Mouse (Mus musculus) lung, adult 18-20 months (tissue): Measurements from ENCODE around the gene Hs2st1.
A peak's percentile ranks its signal among the peaks of the same experiment; 100 is the strongest.
"Not testable (repeated sequence)": the region's sequence is repeated elsewhere in the genome, so short reads cannot be mapped to it uniquely, and the experiment has no call there.

Experiments
- DNase-seq, 2 experiments: peaks; one replicate each; pipeline ENCODE4 v3.0.0; 2022; ENCODE audit warnings: mixed read lengths in 2 of 2

The Hs2st1 gene

DNA sequence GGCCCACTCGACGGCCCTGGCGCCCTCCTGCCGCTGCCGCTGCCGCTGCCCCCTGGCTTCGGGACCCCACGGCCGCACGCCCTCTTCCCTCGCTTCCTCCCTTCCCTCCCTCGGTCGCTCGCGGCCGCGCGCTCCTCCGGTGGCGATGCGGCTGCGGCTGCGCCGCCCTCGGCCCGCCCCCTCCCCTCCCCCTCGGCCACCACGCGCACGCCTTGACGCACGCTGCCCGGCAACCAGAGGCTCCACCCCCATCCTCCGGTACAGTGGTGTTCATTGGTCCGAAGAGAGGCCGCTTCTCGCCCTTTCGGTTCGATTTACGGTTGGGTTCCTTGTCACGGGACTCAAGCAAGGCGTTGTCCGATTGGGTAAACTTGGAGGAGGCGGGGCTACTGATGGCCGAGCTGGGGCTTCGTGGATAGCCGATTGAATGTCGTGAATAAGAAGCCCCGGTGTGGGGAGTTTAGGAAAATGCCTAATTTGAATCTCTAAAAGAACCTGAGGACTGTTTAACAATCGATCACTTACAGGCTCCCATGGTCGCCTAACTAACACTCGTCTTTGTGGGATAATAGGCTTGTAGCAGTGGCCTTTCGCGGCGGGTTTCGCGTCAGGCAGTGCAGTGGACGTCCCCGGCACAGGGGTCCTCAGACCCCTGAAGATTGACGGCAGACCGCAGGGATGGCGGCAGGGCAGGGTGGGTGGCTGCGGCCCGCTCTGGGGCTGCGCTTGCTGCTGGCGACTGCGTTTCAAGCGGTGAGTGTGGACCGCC lies at the start of gene Hs2st1, which contains the start of gene Selenof:
Hs2st1 (minus strand) TSS at position 135 of the 769 bp plus-strand sequence.
Selenof (plus strand) TSS at position 258 of the 769 bp plus-strand sequence.
- DNase-seq = peak; percentile 99

DNA sequence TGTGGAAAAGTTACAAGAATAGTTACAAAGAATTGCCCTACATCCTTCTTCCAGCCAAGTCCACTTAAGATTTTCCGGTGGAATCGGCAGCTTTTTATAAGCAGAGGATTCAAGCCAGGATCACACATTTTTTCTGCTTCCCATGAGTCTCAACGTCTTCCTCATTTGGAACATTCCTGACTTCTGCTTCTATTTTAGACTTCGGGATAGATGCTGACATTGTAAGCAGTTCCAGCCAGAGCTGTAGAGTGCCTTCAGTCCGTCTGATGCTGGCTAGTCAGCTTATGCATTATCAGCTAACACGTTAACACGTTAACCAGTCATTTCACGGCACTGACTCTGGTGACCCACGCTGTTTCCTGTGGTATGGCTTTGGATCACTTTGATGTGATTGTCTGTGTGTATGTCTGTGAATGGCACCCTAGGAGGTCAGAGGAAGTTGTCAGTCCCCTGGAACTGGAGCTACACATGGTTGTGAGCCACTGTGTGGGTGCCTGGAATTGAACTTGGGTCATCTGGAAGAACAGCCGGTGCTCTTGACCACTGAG lies 47.7 kb upstream of the Hs2st1 start:
- DNase-seq = no peak

DNA sequence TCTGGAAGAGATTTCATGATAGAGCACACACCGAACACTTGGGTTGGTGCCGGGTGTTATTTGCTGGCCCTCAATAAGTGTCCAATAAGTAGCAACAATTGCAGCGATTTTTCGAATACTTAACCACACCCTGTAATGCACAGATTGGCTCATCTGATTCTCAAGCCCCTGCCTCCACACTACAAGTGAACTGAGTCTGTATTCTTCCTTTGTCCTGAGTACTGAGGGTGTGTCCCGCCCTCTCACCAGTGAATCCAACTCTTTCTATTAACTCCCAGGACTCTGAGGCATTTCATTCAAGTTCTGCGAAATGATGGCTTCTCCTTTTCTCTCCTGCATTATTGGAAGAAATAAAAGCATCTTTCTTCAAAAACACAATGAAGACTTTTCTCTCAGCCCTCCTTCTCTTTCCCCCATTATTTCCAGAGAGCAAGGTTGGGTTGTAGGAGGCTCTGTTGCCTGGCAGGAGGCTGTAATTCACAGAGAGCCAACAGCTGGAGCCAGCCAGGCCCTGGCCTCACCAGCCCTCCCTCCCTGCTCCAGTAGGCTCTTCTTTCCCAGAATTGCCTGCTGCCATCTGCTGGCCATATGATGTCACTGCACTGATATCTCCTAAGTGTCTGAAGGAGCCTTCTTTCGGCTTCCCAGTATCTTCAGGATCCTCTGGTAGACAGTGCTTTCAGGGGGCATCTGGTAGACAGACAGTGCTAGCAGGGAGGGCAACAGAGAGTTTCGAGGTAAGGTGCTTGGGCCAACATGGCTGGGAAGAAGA lies 46.9 kb upstream of the Hs2st1 start:
- DNase-seq = peak; percentile 82 to 83

DNA sequence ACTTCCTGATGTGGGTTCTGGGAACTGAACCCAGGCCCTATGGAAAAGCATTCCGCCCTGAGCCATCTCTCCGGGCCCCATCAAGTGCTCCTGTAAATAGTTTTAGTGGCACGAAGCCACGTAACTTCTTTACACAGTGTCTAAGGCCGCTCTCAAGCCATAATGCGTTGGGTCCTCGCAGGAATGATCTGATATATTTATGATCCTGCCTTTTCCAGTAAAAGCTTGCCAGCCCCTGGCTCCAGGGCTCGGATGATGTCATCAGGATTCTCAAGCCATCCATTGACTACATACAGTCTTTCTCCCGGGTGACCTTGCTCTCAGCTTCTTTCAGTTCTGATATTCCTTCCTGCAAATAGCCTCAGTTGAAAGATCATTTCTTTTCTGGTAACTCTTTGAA lies 45.5 kb upstream of the Hs2st1 start:
- no peak for DNase-seq

DNA sequence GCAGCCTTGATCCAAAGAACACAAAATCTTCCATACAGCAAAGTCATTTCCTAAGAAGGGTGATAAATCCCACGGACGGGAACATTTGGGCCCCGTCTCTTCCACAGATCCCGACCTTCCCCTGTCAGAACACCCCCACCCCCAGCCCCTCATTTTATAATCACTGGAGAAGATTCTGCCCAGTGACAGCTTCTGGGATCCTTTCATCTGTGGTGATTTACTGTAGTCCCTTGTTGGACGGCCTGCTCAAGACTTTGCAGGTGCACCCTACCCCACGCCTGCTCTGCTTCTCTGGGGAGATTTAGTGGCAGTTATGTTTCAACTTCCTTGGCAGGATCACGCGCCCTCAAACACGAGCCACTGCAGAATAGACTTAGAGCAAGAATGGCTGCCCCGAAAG lies 44.7 kb upstream of the Hs2st1 start:
- DNase-seq = no peak

DNA sequence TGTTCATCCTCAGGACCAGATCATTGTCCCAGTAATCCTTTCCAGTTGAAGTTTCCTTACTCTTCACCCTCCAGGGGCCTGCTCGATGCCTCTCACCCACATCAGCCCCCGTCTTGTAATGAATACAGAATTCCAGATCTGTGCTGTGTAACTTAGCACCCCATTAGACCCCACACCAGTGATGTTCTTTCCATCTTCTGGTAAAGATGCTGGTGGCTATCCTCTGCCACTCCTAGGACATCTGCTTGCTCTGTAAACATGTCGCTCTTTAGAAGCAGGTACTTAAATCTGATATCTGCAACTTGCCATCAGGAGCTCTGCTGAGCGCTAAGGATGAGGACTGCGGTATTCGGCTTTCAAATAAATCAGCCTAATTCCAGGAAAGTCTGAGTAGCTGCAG lies 44.3 kb upstream of the Hs2st1 start:
- no peak for DNase-seq

DNA sequence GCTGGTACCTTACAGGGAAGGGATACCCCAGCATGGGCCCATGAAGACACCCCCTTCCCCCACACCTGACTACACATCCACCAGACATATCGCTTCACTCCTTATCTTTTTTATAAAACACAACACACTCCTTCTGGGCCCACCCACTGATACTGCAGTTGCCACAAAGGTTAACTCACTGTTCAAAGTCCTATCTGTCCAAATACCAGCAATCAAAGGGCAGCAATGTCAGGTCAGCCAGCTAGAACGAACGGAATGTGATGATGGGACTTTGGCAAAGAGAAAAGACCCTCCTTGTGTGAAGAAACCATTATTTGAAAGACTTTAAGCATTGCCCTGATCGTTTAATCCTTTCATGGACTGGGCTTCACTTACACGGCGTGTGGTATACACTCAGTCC lies 42.4 kb upstream of the Hs2st1 start:
- DNase-seq = no peak

DNA sequence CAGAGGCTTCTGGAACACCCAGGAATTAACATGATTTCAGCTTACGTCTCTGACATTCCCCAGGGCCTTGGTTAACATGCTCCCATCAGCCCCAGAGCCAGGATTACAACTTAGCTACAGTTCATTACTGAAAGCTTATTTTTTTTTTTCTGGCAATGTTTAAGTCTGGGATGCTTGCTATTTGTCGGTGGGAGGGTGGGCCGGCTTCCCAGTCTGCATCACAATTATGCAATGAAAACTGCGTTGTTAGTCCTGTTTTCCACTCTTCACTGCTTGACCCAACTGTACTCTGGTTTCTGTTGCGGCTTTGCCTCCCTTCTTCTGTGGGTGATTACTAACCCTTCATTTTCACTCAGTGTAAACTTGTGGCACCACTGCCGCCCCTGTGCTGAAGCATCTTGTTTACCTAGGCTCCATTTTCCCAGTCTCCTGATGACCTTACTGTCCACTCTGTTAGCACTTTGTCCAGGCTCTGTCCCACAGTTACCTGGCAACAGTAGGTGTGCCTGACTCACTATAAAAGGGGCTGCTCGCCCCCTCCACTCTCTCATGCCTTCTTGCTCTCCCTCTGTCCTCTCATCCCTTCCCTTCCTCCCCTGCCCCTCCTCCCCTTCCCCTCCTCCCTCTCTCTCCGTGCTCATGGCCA lies 41.8 kb upstream of the Hs2st1 start:
- DNase-seq = peak in 1 of 2 experiments; percentile 33

DNA sequence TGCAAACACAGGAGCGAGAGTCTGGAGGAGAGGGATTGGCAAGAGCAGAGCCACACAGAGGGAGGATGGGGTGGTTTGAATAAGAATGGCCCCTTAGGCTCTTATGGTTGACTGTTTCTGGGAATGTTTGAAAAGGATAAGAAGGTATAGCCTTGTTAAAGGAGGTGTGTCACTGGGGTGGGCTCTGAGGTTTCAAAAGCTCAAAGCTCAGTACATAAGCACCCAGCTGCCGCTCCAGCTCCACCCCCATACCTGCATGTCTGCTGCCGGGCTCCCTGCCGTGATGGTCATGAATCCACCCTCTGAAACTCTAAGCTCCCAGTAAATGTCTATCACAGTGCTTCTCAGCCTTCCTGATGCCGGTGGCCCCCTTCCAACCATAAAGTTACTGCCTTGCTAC lies 40.8 kb upstream of the Hs2st1 start:
- DNase-seq = no peak

DNA sequence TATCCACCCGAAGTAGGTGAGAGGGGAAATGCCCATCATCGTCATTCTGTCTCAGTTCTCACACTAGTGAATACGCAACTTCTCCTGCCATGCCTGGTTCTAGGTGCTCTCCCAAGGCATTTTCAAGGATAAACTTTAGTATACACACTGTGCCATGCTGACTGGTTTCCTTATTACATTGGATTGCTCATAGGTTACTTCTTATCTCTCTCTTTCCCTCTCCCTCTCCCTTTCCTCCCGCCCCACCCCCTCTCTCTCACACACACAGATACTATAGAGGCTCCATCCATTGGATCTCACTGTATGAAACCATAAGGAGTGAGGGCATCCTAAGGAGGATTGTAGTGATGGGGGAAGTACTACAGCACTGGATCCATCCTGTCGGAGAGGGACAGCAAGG lies 38.1 kb upstream of the Hs2st1 start:
- DNase-seq = no peak

DNA sequence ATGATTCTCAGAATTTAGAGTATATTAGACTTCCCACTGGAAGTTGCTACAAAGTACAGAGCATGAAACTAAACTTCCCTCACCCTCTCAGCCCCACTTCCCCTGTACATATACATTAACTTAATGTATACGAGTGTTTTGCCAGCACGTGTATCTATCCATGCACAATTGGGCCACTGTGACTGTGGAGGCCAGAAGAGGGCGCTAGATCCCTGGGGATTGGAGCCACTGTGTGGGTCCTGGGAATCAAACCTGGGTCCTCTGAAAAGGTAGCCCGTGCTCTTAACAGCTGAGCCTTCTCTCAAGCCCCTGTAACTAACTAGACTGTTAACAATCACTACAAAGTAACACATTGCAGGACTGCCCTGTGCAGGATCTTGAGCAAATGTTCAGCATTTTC lies 36.5 kb upstream of the Hs2st1 start:
- DNase-seq = no peak

DNA sequence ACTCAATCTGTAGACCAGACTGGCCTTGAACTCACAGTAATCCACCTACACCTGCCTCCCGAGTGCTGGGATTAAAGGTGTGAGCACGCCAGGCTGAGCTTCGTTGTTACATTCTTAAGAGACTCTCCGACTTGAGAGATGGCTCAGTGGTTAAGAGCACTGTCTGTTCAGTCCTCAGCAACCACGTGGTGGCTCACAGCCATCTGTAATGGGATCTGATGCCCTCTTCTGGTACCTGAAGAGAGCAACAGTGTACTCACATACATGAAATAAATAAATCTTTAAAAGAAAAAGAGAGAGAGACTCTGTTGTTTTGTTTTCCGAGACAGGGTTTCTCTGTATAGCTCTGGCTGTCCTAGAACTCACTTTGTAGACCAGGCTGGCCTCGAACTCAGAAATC lies 35.8 kb upstream of the Hs2st1 start:
- not testable (repeated sequence) for DNase-seq

DNA sequence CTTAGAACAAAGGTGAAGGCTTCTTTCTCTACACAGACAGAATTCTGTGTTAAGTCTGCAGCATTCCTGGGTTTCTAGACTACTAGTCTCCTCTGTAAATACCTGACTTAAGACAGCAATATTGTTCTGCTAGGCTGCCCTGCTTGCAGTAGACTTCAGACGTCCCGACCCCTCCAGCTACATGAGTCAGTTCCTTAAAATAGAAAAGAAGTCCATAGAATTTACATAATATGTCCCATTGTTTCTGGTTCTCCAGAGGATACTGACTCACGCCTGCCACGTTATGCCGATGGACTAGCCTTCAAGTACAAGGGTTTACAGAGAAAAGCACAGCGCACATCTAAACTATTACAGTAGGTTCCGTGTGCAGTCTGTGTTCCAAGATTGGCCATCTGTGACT lies 34.2 kb upstream of the Hs2st1 start:
- DNase-seq = no peak

DNA sequence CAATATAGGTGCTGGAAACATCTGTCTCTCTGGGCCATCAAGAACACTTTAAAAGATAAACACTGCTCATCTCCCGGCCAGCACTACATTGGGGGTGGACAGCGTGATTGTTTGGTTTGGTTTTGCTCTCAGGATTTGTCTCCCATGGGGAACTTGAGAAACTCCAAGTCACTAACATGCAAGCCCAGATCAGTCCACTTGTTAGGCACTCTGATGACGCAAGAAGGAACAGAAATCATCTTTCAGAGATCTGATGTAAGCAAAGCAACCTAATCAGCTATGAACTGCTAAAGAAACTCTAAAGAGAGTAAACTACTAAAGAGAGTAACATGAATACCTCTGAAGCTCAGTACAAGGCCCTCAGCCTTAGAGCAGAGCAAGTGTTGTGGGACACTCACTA lies 33.6 kb upstream of the Hs2st1 start:
- DNase-seq = no peak

DNA sequence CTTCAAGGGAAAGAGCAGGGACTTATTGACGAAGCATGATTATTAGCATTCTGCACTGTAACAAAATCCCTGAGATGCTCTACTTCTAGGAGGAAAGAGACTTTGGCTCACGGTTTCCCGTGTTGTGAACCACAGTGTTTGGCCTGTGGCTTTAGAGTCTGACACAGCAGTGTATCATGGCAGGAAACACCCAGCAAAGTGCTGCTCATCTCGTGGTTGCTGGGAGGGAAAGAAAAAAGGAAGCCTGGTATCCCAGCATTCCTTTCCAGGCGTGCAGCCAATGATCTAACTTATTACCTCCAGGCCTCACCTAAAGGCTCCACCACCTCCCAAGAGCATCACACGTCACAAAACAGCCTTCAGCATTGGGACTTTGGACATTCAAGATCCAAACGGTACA lies 32.8 kb upstream of the Hs2st1 start:
- no peak for DNase-seq

DNA sequence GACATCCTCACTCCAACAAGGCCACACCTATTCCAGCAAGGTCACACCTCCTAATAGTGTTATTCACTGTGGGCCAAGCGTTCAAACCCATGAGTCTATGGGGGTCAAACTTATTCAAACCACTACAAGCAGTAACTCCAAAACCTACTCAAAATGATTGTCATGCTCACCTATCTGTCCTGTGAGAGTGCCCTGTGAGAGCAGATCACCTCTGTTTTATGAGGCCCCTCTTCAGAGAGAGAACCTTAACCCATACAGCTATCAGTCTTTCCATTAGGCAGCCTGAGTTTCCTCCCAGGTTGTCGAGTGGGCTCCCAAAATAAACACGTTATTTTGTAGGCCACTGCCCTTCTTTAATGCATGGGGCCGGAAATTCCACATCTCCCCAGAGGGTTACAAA lies 32.4 kb upstream of the Hs2st1 start:
- no peak for DNase-seq

DNA sequence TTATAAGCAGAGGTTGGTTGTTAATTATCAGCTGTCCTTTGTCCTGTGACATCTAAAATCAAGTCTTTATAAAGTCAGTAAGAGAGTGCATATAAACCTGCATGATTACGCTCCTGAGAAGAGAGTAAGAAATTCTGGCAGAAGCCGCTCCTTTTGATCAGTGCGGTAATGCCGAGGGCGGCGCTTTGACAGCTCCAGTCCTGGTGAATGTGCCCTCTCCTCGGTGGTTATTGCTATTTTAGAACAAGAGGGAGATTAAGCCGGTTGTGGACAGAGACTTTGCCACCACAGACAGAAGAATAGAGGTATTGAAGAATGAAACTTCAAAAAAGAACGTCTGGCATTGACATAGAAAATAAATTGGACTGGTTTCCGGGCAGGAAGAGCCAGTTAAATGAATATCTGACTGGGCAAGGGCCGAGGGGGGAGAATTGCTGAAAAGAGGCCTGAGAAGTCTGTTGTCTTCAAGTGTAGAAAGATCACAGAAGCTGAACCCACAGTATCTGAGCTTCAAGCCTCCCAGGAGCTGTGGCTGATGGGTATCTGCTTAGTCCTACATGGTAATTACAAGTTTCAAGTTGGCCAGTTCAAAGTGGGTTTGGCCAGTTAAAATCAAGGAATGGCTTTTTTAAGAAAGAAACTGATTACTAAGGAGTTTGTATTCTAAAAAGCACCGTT lies 27.9 kb upstream of the Hs2st1 start:
- no peak for DNase-seq

DNA sequence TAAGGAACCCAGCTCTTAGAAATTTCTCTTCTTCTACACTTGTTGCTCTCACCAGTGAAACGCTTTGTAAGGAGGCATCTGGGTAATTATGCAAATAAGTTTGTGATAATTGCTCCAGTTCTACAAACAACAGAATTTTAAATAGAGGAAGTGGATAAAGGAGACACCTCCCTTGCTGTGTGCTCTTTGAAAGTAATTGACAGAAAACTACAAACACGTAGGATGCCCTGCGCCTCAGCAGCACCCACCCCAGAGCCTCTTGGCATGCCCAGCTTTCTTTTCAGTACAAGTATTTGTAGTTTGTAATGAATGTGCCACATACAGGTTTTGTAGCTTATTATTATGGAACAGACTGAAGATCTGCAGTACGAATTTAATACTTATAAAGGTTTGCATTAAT lies 27.1 kb upstream of the Hs2st1 start:
- DNase-seq = no peak

DNA sequence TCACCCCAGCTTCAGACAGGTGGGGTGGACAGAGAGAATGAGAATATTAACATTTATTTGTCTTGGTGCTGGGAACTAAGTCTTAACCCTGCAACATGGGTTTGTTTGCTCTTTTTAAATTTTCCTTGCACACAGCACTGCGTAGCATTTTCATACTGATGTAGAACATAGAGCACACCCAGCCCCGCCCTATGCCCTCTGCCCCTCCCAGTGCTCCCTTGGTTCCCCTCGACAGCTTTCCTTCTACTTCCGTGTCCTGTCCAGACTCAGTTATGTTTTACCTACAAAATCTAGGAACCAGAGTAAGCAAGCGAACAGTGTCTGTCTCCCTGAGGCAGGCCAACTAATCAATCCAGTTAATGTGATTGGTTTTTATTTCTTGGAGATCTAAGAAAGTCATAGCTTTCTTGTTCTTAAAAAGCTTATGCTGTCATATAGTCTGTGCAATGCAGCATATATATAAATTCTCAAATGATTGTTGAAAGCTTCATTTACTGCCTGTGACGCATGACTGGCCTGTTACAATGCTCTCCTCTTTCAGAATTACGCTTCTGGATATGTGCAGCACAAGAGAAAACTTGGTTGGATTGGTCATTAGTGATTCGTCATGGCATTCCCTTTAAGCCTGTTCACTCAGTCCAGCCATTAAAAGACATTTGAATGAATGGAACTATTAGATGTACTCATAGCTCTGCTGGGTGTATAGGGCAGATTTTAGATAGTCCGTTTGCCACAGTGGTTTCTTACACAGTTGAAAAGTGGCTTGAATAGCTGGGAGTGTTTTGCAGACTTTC lies 23.2 kb upstream of the Hs2st1 start:
- no peak for DNase-seq

DNA sequence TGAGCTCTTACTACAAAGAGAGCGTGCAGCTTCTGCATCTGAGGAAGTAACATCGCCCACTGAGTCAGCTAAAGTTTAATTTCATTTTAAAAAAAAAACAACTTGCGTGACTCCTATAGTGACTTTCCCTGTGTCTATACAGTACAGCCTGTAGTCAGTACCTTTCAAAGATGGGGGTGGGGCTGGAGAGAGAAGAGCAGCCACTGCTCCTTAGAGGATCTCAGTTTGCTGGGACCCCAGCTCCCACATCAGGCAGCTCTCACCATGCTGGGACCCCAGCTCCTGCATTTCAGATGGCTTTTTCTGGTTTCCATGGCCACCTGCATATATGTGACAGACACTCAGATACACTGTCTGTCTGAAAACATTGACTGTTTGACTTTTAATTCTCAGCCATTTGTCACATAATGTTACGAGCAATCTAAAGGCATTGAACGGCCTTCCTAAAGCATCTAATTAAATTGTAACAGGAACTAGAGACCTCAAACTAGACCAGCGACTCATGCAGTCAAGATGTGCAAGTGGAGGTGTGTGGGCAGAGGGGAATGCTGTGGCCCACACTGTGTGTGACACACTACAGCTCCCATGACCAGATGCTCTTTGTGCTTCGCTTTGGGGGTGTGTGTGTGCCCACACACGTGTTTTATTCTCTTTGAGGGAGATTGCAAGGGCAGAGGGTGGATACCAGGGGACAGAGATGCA lies 19.4 kb upstream of the Hs2st1 start:
- DNase-seq = no peak

DNA sequence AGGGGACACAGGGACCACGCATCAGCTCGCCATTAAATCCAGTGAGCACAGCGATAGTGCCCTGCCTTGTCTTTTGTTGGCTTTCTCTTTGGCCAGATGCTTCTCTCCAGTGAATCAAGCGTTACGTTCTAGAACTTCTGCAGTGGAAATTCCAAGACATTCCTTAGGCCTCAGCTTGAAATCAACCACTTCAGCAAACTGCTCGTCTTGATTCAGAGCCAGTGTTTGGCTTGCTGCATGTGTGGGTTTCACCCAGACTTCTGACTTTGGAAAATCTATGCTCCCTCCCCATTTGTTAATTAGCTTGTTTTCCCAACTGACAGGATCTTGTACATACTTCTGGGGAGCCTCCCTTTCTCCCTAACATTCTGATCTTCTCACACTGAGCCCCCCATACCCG lies 16.8 kb upstream of the Hs2st1 start:
- DNase-seq = peak in 1 of 2 experiments; percentile 10
